Mouse (Mus musculus) CD8-positive naive resting alpha-beta T cell, adult 2 months (primary cell): ENCODE data around the gene Smco3.

ENCODE experiments used
- DNase-seq, 2 experiments: peaks; one replicate each; pipeline ENCODE4 v3.0.0; 2022; ENCODE audit warnings: low read depth in 2 of 2, low spot score in 2 of 2

Gene Smco3

DNA sequence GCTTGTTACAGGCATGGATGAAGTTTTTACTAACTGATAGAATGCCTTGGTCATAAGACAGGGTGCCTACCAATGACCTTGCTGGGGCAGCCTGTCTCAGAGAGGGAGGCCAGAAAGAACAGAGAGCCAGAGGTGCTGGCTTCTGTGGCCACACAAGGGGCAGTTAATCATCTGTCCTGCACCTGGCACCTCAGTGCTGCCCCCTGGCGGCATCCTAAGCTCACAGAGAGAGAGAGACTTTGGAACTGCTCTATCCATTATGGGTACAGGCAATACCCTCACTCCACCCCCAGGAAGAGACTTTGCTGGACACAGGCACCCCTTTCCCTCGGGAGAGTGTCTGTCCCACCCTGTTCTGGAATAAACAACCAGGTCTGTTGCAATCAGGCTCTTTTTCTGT, 12.5 kb upstream of the Smco3 start:
- DNase-seq = peak; percentile 42 to 61

DNA sequence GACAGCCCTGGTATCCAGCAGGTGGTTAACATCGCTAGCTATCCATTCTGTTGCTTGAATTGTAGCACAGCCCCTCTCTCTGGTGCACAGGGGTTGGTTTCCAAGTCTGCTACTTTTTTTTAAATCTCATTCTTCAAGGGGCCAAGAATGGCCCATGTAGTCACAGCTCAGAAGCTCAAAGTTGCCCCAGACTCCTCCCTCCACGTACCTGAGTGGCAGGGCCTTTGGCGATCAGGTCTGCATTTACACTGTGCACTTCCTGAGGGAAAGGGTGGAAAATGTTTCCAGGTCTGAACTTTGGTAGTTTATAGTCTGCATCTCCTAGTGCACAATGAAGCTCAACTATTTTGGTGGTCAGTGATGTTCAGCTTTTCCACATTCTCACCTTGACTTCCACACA, 12.0 kb upstream of the Smco3 start:
- no peak for DNase-seq

DNA sequence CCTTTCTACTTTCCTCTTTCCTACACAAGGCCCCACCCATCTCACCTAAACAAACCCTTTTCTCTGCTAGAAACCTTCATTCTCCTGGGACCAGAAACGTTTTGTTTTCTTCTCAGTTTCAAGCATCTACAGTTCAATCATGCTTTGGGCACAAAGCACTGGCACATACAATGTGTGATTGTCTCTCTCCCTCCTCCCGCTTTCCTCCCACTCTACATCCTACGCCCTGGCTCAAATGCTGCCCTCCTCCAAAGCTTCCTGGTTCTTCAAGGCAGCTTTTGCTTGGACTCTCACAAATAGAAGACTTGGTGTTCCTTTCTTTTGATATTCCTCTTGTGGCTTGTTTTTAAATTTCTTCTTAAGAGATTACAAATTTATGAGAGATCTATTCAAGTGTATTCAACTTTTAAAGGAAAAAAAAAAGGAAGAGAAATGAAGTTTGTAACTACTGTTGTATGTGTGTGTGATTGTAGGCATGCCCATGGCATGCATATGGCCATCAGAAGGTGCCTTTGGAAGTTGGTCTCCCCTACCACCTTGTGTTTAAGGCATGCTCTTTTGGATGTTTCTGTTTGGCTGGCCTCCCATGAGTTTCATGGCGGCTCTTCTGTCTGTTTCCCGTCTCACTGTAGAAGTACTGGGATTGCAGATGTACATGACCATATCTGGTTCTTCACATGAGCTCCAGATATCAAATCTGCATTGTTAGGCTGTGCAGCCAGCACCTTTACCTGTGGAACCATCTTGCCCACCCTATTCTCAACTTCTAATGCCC, 10.6 kb upstream of the Smco3 start:
- no peak for DNase-seq

DNA sequence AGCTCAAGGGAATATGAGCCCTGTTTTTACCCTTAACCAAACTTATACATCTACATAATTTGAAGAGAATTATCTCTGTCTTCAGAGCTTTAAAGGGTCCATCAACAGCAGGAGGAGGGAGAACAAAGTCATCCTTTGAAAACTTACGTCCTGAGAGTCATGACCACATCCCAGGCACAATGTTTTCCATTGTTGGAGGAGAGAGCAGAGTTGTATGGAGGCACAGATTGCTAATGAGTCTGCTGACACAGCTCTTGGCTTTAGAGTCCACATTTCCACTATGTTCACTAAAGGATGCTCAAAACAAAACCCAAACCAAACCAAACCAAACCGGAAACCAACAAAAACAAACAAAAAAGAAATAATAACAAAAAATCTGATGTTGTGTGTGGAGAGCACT, 9.7 kb upstream of the Smco3 start:
- no peak for DNase-seq

DNA sequence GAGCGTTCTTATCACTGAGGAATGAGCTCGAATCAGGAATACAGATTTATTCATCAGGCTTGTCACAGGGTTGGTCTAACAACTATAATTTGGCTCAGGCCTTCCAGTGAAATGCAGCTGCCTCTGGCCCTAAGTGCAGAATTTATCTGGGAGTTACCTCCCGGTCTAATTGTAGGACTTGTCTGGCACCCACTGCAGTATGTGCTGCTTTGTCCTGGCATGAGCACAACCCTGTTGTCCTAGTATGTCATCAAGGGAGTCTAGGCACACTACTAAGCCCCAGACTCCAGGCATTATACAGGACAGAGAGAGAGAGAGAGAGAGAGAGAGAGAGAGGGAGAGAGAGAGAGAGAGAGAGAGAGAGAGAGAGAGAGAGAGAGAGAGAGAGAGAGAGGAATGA, 2.1 kb upstream of the Smco3 start:
- no peak for DNase-seq

DNA sequence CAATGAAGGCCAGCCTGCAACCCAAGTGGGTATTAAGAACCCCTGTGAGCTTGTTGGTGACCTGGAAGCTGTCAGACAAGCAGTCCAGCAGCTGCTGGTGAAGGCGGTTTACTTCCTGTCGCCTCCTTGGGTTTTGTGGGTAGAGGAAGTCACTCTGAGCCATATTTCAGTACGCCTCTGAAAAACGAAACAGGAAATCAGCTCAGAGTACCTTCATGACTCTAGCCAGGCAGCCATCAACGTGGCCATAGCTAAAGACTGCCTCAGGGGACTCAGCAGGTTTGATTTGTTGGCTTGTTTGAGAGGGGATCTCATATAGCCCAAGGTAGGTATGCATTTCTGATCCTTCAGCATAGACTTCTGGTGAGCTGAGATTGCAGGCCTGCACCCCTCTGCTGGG, 3.5 kb downstream of the Smco3 start:
- DNase-seq = no peak

DNA sequence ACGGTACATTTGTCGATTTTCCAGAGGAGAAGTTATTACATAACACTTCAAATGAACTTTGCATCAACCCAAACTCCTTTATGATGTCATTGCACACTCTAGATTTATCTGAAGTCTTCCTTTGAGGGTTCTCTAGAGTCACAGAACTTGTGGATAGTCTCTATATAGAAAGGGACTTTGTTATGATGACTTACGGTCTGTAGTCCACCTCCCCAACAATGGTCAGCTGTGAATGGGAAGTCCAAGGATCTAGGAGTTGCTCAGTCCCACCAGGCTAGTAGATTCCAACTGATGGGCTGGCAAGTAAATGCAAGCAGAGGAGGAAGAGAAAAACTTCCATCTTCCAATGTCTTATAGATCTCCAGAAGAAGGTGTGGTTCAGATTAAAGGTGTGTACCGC, 6.6 kb downstream of the Smco3 start:
- DNase-seq = no peak

DNA sequence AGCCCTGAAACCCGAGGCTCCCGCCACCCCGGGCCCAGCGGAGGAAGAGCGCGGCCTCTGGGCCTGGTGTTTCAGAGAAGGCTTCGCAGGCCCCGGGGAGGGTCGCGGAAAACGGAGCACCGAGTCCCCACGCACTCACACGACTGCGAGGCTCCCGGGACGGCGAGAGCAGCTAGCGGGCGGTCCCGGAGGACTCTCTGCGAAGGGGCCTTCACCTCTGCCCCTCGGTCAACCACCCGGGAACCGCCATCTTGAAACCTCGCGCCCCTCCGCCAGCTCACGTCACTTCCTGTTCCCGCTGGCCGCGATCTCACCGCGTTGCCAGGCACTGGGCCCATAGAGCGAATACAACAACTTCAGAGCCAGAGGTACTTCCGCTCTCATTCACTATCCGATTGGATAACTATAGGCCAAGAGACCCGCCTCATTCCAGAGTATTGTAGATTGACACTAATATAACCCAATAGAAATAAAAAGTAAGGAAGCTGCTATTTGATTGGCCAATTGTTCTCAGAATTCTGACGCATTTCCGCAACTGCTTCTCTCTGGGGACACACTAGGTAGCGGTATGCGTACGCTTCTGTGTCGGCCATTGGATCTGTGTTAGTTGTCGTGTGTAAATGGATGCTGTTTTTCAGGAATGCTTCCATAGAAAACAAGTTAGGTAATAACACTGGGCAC, 7.2 kb downstream of the Smco3 start, which contains the start of gene Wbp11:
Gene Wbp11, minus strand, starts transcription at position 353 of the 681 bp plus-strand sequence.
- DNase-seq = peak; percentile 91 to 95

DNA sequence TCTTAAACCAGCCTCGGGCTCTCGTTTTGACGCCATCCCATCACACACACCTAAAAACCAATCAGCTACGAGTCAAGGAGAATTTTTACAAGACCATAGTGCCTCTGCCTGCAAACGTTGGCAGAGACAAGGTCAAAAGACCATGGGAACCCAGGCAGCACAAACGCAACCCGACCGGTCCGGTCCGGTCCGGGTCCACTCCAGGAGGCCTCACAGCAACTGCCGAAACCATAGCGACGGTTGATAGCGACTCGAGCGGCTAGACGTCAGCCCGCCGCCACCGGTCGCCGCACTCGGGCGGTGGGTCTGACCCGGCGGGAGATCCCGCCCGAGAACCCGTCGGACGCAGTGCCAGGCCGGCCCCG, 7.8 kb downstream of the Smco3 start, which contains the start of gene BC049715:
Gene BC049715, plus strand, starts transcription at position 111 of the 365 bp plus-strand sequence.
- DNase-seq = no peak

DNA sequence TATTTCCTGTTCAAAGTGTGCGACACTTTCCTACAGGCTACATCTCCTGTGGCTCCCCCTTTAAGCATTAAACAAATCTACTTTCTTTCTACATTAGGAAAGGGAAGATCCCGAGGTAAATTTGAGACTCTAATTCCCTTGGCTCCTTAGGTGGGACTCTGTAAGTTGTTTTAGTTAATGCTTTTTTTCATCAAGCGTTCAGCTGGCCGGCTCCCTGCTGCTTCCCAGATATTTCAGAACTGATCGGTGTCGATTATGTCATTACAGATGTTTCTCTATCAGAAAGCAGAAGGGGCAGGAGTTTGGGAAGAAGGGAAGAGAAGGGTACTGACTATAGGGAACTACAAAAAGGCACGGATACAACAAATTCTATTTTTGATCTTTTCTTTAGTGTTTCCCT, 8.1 kb downstream of the Smco3 start:
- no peak for DNase-seq

DNA sequence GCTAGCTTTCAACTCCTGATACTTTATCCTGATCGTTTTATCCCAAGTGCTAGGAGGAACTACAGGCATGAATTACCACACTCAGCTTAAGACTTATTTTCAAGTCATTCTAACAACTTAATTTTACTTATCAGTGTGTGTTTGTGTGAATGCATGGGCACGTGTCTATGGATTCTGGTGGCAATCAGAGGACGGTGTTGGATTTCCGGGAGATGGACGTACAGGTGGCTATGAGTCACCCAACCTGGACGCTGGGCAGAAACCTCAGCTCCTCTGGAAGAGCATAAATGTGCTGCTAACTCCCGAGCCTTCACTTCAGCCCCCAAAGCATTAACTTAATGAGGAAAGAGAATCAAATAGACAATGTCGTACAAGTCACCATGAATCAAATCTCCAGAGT, 10.3 kb downstream of the Smco3 start:
- DNase-seq = no peak

DNA sequence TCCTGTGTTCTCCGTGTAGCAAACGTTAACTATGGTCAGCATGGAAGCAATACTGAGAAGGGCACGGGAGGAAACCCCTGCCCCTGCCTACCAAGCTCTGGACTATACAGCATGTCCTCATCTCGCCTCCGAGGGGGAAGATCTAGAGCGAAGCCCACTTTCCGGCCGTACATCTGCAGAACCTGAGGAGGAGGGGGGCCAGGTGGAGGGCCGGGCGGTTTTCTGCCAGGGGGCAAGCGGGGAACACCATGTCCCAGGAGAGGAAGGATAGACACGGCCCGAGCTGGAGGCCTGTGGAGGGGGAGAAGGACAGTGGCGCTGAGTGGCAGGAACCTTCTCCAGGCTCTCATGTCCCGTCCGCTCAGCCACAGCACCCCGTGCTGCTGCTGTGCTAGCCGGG, 14.2 kb downstream of the Smco3 start:
- no peak for DNase-seq

DNA sequence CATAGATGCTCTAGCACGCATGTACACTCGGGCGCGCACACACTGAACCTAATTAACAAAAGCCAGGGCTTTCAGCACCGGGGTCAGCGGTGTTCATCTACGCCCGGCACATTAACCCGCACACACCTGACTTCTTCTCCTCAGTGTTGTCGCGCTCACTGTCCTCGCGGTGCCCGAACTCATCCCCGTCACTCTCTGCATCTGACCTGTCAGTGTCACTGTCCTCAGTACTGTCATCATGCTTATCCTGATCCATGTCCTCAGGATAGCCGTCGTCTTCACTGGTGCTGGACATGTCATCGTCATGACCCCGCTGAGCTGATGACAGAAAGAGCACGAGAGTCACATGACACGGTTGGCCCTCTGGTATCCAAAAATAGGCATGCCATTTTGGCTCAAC, 14.9 kb downstream of the Smco3 start:
- no peak for DNase-seq

DNA sequence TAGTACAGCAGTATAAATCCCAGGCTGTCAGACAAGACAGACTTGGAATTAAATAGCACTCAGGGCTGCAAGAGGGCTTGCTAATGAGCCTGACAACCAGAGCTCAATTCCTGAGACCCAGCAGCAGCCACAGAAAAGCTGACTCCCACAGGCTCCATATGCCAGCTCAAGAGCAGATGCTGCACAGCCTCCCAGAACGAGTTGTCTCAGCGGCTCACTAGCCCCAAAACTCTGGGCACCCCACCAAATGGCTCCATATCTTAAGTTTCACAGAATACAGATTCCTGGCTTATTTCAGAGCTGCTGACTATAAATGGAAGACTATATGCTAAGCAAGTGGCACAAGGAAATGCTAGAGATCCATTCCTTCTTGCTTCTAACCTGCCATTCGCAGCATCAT, 17.7 kb downstream of the Smco3 start:
- DNase-seq = no peak

DNA sequence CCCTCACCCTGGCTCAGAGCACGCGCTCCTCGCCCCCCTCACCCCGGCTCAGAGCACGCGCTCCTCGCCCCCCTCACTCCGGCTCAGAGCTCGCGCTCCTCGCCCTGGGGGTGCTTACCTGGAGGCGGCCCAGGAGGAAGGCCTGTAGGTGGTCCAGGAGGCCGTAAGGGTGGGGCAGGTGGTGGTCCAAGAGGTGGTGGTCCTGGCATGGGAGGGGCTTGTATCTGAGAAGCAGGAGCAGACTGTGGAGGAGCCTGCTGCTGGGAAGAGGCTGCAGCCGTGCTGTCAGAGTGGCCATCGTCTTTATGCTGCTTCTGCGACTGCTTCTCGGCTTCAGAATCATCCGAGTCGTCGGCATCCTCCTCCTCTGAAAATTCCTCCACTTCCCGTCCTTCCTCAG, 18.4 kb downstream of the Smco3 start:
- no peak for DNase-seq

DNA sequence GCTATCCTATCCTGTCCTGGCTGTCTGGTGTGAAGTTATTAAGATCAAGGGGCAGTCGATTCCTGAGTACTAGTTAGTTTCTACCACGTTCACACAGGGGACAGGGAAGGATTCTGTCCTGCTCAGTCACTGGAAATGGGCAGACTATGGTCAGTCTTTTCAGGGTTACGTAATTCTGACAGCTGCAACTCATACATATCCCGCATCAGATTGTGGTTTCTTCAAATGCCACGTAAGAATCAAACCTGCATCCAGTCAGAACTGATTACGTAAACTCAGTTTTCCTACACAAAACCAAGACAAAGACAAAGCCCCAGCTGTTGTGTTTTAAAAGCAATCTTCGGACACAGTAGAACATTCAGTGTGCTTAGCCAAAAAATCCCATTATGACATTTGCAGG, 19.9 kb downstream of the Smco3 start:
- no peak for DNase-seq

DNA sequence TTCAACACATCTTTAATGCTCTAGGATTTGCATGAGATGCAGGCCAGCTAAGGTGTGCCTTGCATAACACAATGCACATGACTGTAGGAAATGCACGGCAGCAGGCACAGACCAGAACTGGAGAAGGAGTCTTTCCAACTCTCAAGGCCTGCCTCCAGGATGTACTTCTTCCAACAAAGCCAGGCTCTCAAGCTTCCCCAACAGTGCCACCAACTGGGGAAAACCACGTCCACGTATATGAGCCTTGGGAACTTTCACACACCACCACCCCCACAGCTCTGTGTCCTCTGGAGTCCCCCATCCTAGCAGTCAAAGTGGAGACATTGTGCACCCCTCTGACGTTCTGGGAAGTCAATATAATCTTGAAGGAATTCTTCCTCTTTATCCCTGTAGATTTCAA, 22.1 kb downstream of the Smco3 start:
- no peak for DNase-seq

DNA sequence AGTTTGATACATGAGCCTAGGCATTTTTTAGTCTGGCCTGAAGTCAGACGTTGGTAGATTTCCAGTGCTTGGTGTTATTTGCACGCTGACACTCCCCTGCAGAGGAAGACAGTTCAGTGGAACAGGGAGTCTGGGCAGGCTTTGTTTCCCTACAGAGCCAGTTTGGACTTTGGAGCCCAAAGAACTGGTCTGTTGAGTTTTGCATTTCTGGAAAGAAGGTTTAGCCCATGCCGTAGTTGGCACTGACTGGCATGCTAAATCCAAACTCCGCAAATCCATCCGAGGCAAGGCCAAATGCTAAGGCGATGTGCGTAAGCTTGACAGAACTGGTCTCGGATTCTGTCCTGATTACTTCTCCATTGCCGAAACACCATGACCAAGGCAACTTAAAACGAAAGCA, 24.1 kb downstream of the Smco3 start:
- DNase-seq = no peak

DNA sequence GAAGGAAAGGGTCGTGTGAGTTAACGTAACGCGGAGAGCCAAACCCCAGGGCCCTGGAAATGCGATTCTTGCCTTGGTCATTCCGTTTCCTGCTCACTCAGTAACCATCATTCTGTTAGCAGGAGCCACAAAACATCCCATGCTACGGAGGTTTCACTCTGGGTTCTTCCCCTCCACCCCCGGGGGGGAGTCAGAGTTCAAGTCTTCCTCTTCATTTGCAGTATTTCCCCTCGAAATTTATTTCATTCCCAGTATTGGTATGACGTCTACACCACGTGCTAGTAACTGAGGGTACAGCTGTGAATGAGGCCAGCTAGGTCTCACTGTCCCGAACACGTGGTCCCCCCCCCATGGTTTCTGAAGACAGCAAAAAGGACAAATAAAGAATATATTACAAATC, 25.6 kb downstream of the Smco3 start:
- no peak for DNase-seq

DNA sequence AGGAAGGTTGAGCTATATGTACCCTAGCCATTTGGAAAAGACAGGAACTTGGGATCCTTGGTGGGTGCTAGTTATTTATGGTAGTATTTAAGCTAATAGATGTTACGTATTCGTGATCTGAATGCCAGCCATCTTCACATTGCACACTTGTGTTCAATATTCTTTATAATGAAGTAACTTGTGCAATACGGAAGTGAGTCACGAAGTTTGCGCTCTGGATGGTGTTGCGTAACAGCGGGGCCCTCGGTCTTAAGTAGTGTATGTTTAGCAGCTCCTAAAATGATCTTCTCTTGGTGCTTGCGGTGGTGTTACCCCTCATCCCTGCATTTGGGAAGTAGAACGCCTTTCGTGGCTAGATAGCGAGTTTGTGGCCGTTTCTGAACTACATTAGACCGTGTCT, 26.2 kb downstream of the Smco3 start:
- DNase-seq = peak in 1 of 2 experiments; percentile 51

DNA sequence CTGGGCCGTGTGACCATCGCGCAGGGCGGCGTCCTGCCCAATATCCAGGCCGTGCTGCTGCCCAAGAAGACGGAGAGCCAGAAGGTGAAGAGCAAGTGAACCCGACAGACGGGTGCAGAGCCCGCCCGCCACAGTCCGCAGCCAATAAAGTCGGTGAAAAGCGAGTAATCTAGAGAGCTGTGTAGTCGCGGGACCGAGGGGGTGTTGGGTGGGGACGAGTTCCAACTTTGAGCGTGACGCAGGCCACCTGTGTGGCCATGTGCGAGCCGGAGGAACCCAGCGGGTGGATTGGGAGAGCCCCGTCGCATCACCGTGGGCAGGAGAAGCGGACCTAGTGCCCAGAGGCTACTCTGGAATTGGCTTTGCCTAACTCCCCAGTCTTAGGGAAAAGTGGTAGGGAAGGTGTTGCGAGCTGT, 26.6 kb downstream of the Smco3 start:
- peak; percentile 39 to 54 for DNase-seq

DNA sequence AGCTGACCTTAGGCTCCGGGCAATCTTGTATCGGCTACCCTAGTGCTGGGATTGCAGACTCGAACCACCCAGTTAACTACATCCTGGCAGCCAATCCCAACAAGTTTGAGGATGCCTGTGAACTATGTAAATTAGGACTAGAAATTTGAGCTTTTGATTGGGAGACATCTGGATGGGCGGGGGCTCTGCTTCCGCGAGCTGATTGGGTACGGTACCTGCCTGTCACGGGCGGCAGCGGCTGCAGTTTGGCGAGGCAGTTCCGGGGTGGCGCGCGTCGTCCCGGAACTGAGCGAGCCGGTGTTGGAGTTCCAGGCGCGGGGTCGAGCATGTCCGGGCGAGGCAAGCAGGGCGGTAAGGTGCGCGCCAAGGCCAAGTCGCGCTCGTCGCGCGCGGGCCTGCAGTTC, 27.2 kb downstream of the Smco3 start, which contains the start of gene H2afj:
Gene H2afj, plus strand, starts transcription at position 231 of the 404 bp plus-strand sequence.
- DNase-seq = peak; percentile 93 to 98
